Mouse (Mus musculus) left cerebral cortex, adult 9 months (tissue): Measurements from ENCODE around the gene D430041D05Rik.

ENCODE experiments used
- DNase-seq, 2 experiments: peaks; one replicate each; pipeline ENCODE4 v3.0.0; 2022; ENCODE audit warnings: low spot score in 2 of 2

Gene D430041D05Rik

GRCm38 (mm10) chr2:104157831-104158230 is 253.0 kb downstream of the D430041D05Rik start:
- DNase-seq, result no peak

GRCm38 (mm10) chr2:104153876-104154275 is 256.9 kb downstream of the D430041D05Rik start:
- no peak for DNase-seq

- DNase-seq, result no peak
Observed at GRCm38 (mm10) chr2:104153345-104153744, 257.5 kb downstream of the D430041D05Rik start.

- no peak for DNase-seq
Observed at GRCm38 (mm10) chr2:104150608-104151397, 260.0 kb downstream of the D430041D05Rik start.

- DNase-seq, result no peak
Observed at GRCm38 (mm10) chr2:104147910-104148561, 262.8 kb downstream of the D430041D05Rik start.

- DNase-seq, result peak in 1 of 2 experiments; percentile 42
Observed at GRCm38 (mm10) chr2:104145983-104146382, 264.8 kb downstream of the D430041D05Rik start.

GRCm38 (mm10) chr2:104144004-104144403 is 266.8 kb downstream of the D430041D05Rik start:
- no peak for DNase-seq

- no peak for DNase-seq
Observed at GRCm38 (mm10) chr2:104142140-104142539, 268.7 kb downstream of the D430041D05Rik start.

GRCm38 (mm10) chr2:104135920-104136319 is 274.9 kb downstream of the D430041D05Rik start:
- no peak for DNase-seq

- DNase-seq, result peak in 1 of 2 experiments; percentile 82
Observed at GRCm38 (mm10) chr2:104134150-104135056, 276.4 kb downstream of the D430041D05Rik start.

- no peak for DNase-seq
Observed at GRCm38 (mm10) chr2:104133042-104133810, 277.6 kb downstream of the D430041D05Rik start.

GRCm38 (mm10) chr2:104132266-104132859 is 278.4 kb downstream of the D430041D05Rik start:
- no peak for DNase-seq

GRCm38 (mm10) chr2:104130969-104131368 is 279.8 kb downstream of the D430041D05Rik start:
- no peak for DNase-seq

- no peak for DNase-seq
Observed at GRCm38 (mm10) chr2:104130165-104130564, 280.6 kb downstream of the D430041D05Rik start.

GRCm38 (mm10) chr2:104128803-104129531 is 281.8 kb downstream of the D430041D05Rik start:
- no peak for DNase-seq

- DNase-seq, result no peak
Observed at GRCm38 (mm10) chr2:104124071-104124470, 286.7 kb downstream of the D430041D05Rik start.

- no peak for DNase-seq
Observed at GRCm38 (mm10) chr2:104123540-104123939, 287.3 kb downstream of the D430041D05Rik start.

- DNase-seq, result peak; percentile 73 to 91
Observed at GRCm38 (mm10) chr2:104122505-104123378, 288.1 kb downstream of the D430041D05Rik start, which contains the start of gene A930018P22Rik. A930018P22Rik (plus strand) TSS chr2:104122769.
